Mouse (Mus musculus) spleen, adult 2 months (tissue): ENCODE results near the gene Galt. TPM values are rescaled to one million over a fixed set of nuclear protein-coding genes. Genes with fewer than 3 reads are reported as not detected.
A peak's percentile ranks its signal among the peaks of the same experiment; 100 is the strongest.

Experiments
- DNase-seq, 2 experiments: peaks; one replicate each; pipeline versions ENCODE4 v3.0.0 to v3.0.0-alpha.2; 2012 to 2021; ENCODE audit warnings: low spot score in 2 of 2, low read depth in 1 of 2
- H3K27ac ChIP-seq: fragments of 200-500 bp; 2 replicates; pipeline ENCODE4 v1.5.1; 2012; ENCODE audit warnings: low read length, inconsistent platforms; ENCODE audit not compliant: insufficient read depth
- H3K27me3 ChIP-seq: fragments of 200-500 bp; 2 replicates; pipeline ENCODE4 v1.6.1; 2012; ENCODE audit warnings: mild to moderate bottlenecking, moderate library complexity, low read length, inconsistent platforms; ENCODE audit not compliant: control insufficient read depth, insufficient read depth
- H3K36me3 ChIP-seq: fragments of 200-500 bp; 2 replicates; pipeline ENCODE4 v1.6.1; 2012; ENCODE audit warnings: mild to moderate bottlenecking, low read length, inconsistent platforms; ENCODE audit not compliant: control insufficient read depth, insufficient read depth
- H3K4me1 ChIP-seq: fragments of 200-500 bp; 2 replicates; pipeline ENCODE4 v1.6.1; 2011; ENCODE audit warnings: inconsistent platforms; ENCODE audit not compliant: control insufficient read depth, insufficient read depth, insufficient read length
- H3K4me3 ChIP-seq: fragments of 200-500 bp; 2 replicates; pipeline ENCODE4 v1.5.1; 2011; ENCODE audit warnings: mild to moderate bottlenecking, inconsistent platforms; ENCODE audit not compliant: insufficient read depth, insufficient read length; ENCODE audit errors: extremely low read depth
- CTCF ChIP-seq: fragments of 200-500 bp; IDR thresholded peaks from 2 replicates; pipeline ENCODE4 v1.5.1; 2011; ENCODE audit warnings: mild to moderate bottlenecking, inconsistent platforms; ENCODE audit not compliant: insufficient read depth, insufficient read length, insufficient replicate concordance; ENCODE audit errors: extremely low read depth
- POLR2A ChIP-seq: fragments of 200-500 bp; IDR thresholded peaks from 2 replicates; pipeline ENCODE4 v1.6.1; 2011; ENCODE audit warnings: low read depth, low read length, inconsistent platforms
- WGBS: fragments of 180-500 bp; shearing (Covaris S2); methylation state at CpG from one replicate; pipeline ENCODE4 v1.1.7; 2018; 5-methylcytosine and 5-hydroxymethylcytosine counted together
- polyA plus RNA-seq: library from polyadenylated mRNA; depleted of rRNA; stranded (reverse); fragments of >200 nt; gene quantifications from 2 replicates; pipeline ENCODE4 v1.2.3, GENCODE M21; 2012

Gene Galt
- polyA plus RNA-seq, 1 experiment: 67.1 TPM

DNA sequence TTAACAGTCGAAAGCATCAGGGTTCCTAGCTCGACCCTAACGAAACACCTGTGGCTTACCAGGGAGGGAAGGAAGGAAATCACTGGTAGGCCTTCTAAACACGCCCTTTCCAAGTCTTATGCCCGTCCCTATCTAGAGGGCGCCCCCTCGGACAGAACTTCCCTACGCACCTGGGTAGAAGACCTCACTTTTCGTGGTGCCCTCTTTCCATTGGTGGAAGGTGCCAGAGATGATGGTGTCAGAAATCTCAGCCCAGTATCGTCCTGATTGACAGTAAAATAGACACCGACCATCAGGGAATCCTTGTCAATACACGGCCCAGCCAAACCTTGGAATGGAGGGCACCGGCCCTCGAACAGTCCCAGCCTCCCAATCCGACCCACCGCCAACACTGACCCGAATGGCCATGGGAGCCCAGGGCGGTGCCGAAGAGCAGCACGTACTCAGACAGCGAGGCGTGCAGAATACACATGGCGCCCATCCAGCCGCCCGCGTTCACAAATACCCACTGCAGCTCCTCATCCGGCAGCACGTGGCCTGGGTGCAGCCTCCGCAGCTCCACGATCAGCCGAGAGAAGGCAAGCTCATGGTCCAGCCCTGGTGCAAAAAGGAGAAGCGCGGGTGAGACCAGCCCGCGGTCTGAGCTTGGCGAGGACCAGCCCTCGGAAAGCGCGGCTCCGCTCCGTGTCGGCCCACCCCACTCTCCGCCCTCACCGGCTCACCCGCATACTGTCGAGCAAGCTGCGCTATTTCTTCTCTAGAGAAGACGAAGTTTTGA lies 14.5 kb upstream of the Galt start:
- no peak for TF ChIP-seq POLR2A
- TF ChIP-seq CTCF: no peak
- Histone ChIP-seq H3K4me1 (peaks cover 7% of the 10 kb centered on the region; the same call in 1 of the 2 replicates), H3K27me3 (no peaks in the 10 kb centered on the region), H3K4me3 (peak overlapping the region; percentile 72), H3K36me3 (peaks cover 4% of the 10 kb centered on the region; the same call in 1 of the 2 replicates), H3K27ac (peak overlapping the region; percentile 83)
- DNase-seq: peak; percentile 32 to 36
- WGBS: under 1% methylated on average over 48 of the region's 48 CpGs

DNA sequence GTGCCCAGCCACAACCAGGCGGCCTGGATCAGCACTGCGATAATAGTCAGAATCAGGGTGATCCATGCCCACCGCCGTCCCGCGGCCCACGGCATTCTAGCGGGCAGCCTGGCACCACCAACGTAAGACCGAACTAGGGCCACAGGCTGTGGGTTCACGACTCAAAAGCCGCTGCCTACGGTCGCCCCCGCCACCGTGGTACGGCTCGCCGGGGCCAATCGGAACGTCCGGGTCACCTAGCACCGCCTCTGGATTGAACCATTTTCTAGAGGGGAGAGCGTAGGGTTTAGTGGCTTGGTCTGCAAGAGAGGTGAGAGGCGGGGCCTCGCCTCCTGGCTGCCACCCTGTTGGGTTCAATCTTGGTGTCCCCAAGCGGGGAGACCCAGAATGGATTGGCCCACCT lies 13.9 kb upstream of the Galt start:
- under 1% methylated on average over 27 of the region's 27 CpGs for WGBS
- H3K36me3 ChIP-seq: peaks cover 4% of the 10 kb centered on the region; the same call in 1 of the 2 replicates
- peak; percentile 86 for TF ChIP-seq POLR2A
- TF ChIP-seq CTCF: no peak
- no peaks in the 10 kb centered on the region for H3K27me3 ChIP-seq
- H3K4me1 ChIP-seq: peaks cover 7% of the 10 kb centered on the region; the same call in 1 of the 2 replicates
- peak overlapping the region; percentile 83 for H3K27ac ChIP-seq
- peak; percentile 92 for DNase-seq
- H3K4me3 ChIP-seq: peak overlapping the region; percentile 72

DNA sequence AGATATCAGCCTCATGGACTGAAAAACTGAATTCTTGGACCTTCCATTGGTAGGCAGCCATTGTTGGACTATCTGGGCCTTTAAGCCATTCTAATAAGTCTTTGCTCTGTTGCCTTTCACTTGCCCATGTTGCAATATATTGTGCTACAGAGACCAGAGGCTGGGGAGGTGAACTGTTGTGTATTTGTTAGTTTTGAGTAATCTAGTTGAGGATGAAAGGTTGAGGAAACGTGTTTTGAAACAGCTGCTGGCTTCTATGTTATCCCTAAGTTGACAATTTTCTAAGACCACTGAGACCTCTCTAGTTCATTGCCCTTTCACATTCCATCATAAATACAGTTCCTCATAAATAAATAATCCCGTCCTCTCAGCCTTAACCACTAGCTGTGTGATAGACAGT lies 10.9 kb upstream of the Galt start:
- Histone ChIP-seq H3K27ac (no peak overlapping the region), H3K36me3 (0 out of 2 replicates have a peak, but pooled peaks cover 2% of the 10 kb centered on the region), H3K4me1 (peaks cover 7% of the 10 kb centered on the region; the same call in 1 of the 2 replicates), H3K4me3 (no peak overlapping the region), H3K27me3 (no peaks in the 10 kb centered on the region)
- WGBS: 84% methylated on average over 2 of the region's 2 CpGs
- no peak for TF ChIP-seq CTCF
- TF ChIP-seq POLR2A: no peak
- no peak for DNase-seq

DNA sequence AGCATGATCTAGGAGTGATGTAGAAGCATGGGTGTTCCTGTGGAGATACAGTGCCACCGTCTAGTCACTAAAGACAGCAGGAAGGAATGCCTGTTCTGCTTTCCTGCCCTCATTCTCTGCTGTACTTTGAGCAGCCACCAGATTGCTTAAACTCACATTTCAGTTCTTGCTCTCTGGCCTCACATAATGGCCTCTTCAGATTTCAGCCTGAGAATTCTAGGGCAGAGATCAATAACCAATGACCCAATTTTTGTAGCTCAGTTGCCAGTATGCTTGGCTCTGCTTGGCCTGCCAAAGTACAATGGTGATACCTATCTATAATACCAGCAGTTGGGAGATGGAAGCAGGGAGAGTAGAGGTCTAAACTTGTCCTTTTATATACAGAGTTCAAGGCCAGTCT lies 10.0 kb upstream of the Galt start:
- DNase-seq: no peak
- Histone ChIP-seq H3K4me3 (no peak overlapping the region), H3K4me1 (peaks cover 3% of the 10 kb centered on the region; the same call in 1 of the 2 replicates), H3K27ac (no peak overlapping the region), H3K27me3 (no peaks in the 10 kb centered on the region), H3K36me3 (no peaks in the 10 kb centered on the region)
- TF ChIP-seq CTCF: no peak
- no peak for TF ChIP-seq POLR2A
- WGBS: 76% methylated on average over 1 of the region's 1 CpGs

DNA sequence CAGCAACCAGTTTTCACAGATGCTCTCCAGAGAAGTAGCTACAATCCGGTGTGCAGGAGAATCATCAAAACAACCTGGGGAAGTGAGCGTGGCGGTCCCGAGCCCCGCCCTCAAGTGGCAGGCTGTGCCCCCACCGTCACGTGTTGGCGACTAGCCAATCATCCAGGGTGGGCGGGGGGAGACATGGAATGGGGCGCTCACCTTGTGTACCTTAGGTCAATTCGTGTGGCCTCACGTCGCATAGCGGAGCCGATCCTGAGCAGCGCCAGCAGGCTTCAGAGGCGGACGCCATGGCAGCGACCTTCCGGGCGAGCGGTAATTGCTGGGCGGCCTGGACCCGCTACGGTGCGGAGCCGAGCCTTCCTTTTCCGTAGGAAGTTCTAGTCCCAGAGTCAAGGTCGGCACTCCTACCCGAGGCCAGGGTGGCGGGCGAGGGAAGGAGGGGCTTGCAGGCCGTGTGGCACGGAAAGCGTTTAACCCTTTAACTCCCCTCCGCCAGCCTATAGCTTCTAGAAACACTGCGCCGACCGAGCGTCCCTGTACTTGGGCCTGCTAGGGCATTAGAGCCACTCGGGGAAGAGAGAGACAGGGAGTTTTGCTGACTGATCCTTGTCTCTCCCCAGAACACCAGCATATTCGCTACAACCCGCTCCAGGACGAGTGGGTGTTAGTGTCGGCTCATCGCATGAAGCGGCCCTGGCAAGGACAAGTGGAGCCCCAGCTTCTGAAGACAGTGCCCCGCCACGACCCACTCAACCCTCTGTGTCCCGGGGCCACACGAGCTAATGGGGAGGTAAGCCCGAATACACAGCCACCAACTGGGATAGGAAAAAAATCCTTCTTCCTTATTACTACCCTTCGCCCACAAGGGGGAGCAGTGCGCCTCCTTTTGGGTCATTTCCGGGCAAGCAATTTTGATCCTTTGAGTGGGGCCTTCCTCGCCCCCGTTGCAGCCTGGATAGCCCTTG lies 594 bp downstream of the Galt start, which contains the start of gene Sigmar1:
Gene Sigmar1 (minus strand): TSS at position 820 of the 968 bp plus-strand sequence.
- DNase-seq: peak; percentile 83 to 92
- Histone ChIP-seq H3K4me1 (no peaks in the 10 kb centered on the region; the same call in 1 of the 2 replicates), H3K4me3 (peak within 1 kb of the TSS; percentile 81), H3K36me3 (peaks cover 7% of the 10 kb centered on the region; the same call in 1 of the 2 replicates), H3K27me3 (no peaks in the 10 kb centered on the region), H3K27ac (peak within 1 kb of the TSS; percentile 90)
- WGBS: under 1% methylated on average over 57 of the region's 57 CpGs
- TF ChIP-seq POLR2A: peak; percentile 74
- TF ChIP-seq CTCF: peak; percentile 71; the same call in 1 of the 2 replicates

DNA sequence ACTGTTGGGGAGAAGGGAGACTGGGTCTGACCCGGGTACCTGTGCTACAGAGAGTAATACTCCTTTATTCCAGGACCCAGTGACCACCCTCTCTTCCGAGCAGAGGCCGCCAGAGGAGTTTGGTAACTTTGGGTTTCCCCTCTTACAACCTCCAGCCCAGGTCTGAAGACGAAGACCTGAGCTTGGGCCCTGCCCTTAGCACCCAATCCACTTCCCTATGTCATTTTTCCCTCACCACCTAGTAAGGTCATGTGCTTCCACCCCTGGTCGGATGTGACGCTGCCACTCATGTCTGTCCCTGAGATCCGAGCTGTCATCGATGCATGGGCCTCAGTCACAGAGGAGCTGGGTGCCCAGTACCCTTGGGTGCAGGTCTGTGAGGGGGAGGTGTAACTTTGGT lies 1.4 kb downstream of the Galt start:
- peak overlapping the region; percentile 81; the same call in 1 of the 2 replicates for H3K4me3 ChIP-seq
- WGBS: 72% methylated on average over 8 of the region's 8 CpGs
- TF ChIP-seq POLR2A: no peak

More for the DNA sequence above, 1.4 kb downstream of the Galt start:
- Histone ChIP-seq H3K27me3 (no peaks in the 10 kb centered on the region), H3K27ac (no peak overlapping the region), H3K4me1 (no peaks in the 10 kb centered on the region; the same call in 1 of the 2 replicates), H3K36me3 (peaks cover 7% of the 10 kb centered on the region; the same call in 1 of the 2 replicates)
- no peak for DNase-seq
